Mouse (Mus musculus) neutrophil, adult 5-6 weeks (primary cell): Measurements from ENCODE around the gene Pip5k1a. TPM values are rescaled to one million over a fixed set of nuclear protein-coding genes. Genes with fewer than 3 reads are reported as not detected.
"Not testable (repeated sequence)": the region's sequence is repeated elsewhere in the genome, so short reads cannot be mapped to it uniquely, and the experiment has no call there.

Experiments
- ATAC-seq: fragments of 151-379, 151-347 bp; 2 replicates; pipeline ENCODE4 v1.8.0; 2017; ENCODE audit warnings: mild to moderate bottlenecking, moderate TSS enrichment; ENCODE audit not compliant: insufficient number of reproducible peaks, poor library complexity, low FRiP score, severe bottlenecking; ENCODE audit errors: extremely low read depth
- total RNA-seq: library from RNA; stranded (forward); fragments of 200-1000 nt; gene quantifications from 2 replicates; pipeline ENCODE4 v1.2.3, GENCODE M21; 2017

Gene Pip5k1a
- total RNA-seq, 1 experiment from 2014 or later = 26.8 TPM

DNA sequence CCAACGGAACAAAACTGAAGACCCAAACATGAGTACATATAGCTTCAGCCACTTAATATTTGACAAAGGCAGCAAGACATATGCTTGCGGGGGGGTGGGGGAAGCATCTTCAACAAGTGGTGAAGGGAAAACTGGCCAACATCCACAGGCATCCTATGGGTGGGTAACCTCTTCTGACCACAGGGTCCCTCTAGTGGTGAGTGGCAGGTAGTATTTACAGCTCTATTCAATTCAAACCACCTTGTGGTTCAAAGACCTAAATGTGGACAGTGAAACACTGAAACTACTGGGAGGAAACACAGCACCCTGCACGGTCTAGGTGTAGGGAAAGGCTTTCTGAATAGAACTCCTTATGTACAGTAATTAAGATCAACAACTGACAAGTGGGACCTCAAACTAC lies 53.0 kb downstream of the Pip5k1a start:
- ATAC-seq = peak; percentile 81

DNA sequence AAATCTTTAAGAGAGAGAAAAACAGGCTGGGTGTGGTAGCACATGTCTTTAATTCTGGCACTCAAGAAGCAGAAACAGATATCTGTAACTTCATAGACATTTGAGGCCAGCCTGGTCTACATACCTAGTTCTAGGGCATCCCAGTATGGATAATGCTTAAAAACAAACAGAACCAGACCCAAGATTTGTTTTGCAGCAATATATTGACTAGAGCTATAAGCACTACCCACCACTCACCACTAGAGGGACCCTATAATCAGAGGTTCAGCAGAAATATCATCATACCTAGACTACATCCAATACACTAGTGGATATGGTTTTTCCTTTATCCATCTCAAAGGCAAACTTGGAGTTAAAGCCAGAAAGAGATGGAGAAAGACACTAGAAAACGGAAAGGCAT lies 53.8 kb downstream of the Pip5k1a start:
- ATAC-seq = peak; percentile 79

DNA sequence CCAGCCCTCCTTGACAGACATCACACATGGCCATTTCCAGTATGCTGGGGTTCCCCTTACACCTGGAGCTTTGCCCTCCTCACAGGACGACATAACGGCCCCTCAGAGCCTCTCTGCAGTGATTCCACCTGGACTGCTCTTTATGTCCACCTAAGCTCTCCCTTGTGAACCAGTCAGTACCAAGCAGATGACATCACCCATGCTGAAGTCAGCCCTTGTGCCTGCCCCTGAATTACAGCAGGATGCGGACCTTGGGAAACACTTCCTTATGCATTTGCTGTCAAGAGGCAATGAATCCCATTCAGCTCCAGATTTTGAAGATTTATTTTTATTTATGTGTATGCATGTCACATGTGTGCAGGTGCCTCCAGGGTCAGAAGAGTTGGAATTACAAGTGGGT lies 58.8 kb downstream of the Pip5k1a start:
- ATAC-seq = no peak

DNA sequence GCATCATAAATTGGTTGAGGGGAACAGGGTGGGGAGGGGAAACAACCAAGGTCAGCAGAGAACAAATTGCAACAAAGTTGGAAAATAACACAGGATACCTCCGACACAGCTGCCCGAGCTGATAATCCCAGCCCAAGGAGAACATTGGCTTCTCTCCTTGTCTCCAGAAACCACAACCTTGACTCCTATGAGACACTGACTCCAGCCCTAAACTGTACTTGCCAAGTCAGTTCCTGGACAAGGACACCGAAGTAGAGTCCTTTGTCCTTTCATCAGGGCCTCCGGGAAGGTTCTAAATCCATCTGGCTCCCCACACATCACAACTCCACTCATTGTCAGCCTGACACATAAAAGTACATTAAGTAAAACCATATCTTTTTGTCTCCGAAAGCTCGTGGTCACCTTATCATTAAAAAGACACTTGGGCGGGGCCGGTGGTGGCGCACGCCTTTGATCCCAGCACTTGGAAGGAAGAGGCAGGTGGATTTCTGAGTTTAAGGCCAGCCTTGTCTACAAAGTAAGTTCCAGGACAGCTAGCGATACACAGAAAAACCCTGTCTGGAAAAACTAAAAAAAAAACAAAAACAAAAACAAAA lies 60.2 kb downstream of the Pip5k1a start:
- no peak for ATAC-seq

DNA sequence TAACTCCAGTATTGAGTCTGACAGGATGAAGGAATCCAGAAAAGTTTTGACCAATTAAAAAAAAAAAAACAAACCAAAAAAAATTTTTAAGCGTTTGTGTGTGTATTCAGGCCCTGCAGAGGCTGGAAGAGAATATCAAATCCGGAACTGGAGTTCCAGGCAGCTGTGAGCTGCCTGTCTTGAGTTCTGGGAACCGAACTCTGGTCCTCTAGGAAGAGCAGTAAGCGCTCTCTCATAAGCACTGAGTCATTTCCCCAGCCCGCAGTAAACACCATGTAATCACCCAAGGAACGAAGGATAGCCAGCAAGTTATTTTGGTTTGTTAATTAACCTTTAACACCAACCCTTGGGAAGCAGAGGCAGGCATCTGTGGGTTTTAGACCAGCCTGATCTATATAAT lies 63.5 kb downstream of the Pip5k1a start:
- ATAC-seq = no peak

DNA sequence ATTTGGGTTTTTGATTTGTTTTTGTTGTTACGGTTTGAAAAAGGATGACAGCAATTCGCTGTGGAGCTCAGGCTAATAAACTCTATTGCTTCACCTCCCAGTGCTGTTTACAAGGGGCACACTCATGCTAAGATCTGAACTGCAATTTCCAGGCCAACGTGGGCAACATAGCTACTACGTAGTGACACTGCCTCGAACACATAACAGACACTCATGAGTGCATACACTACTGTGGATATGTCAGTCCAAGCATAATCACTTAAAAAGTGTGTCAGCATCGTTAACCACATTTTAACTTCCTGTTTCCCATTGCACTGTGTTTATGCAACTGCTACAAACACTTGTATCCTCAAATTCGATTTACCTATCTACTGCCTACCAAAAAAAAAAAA lies 63.9 kb downstream of the Pip5k1a start:
- ATAC-seq = peak; percentile 68

DNA sequence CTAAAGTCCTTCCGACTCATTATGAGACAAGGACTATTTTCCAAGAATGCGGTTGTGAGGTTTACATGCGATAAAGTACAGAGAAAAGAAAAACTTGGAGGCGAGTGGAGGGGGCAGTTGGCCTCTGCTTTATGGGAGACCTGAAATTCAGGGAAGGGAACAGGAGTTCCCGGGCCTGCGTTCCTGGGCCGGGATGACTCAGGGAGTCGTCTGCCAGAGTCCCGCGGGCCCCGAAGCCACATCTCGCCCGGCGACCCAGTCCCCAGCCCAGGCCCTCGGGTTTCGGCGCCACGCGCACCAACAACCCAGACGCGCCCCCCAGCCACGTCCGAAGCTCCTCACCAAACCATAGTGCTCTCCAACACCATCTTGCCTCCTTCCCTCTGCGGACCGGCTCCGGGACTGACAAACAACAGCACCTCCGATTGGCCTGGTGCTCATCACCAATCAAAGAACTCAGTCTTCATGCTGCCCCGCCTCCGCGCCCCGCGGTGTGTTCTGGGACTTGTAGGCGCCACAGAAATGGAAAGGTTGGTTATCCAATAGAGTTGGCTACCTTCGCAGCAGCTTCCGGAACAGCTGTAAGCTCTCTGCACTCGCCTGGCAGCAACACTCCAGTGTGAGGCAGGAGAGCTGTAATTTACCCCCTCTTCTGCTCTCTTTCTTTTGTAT lies 64.4 kb downstream of the Pip5k1a start, which contains the start of gene Psmd4:
Psmd4 (minus strand) TSS at position 449 of the 672 bp plus-strand sequence.
- ATAC-seq = peak; percentile 99

DNA sequence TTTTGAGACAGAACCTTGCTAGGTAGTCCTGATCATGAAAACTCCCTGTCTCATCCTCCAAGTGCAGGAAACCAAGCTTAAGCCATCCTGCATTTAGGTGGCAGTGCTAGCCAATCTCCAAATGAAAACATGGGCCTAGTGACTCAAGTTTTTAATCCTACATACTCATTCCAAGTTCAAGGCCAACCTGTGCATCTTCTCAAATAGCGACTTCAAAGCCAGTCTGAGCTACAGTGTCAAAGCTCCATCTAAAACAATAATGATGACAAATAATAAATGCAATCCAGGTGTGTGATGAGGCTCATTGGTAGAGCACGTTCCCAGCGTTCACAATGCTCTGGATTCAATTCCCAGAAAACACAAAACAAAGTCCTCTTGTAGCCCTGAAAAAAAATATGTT lies 65.1 kb downstream of the Pip5k1a start:
- ATAC-seq = no peak

DNA sequence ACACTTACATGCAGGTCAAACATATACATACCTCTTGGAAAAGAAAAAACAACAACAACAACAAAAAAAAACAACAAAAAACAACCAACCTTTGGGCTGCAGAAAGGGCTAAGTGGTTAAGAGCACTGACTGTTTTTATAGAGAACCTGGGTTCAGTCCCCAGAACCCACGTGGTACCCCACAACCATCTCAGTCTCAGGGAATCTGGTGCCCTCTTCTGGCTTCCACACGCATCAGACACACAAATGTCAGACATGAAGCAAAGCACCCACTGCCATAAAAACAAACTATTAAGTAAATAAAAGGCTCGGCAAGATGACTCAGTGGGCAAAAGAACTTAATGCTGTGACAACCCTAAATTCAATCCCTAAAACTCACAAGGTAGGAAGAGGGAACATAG lies 76.8 kb downstream of the Pip5k1a start:
- ATAC-seq = no peak

DNA sequence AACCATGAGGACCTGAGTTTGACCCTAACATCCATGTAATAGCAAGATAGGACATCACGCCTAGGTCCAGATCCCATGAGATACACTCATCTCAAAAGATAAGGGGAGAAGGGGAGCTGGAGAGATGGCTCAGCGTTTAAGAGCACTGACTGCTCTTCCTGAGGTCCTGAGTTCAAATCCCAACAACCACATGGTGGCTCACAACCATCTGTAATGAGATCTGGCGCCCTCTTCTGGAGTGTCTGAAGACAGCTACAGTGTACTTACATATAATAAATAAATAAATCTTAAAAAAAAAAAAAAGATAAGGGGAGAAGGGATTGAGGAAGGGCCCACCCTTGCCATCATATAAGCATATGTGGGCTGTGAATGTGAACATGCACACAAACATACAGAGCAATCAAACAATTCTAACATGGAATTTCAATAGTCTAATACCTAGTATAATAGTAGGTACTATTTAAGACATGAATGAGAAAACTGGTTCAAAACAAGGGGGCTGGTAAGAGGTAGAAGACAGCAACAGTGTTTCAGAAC lies 77.4 kb downstream of the Pip5k1a start:
- ATAC-seq = not testable (repeated sequence)

DNA sequence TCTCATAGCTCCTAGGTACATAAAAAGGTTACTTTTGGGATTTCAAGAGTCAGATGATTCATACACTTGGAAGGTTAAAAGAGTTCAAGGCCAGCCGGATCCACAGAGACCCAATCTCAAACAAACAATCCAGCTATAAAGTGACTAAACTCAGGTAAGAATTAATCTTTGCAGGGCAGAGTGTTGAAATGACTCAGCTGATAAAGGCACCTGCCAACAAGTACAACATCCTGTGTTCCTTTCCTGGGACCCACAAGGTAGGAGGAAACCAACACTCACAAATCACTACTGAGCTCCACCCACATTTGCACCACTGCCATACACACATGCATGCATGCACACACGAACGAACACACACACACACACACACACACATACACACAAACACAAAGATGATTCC lies 78.1 kb downstream of the Pip5k1a start:
- ATAC-seq = no peak

DNA sequence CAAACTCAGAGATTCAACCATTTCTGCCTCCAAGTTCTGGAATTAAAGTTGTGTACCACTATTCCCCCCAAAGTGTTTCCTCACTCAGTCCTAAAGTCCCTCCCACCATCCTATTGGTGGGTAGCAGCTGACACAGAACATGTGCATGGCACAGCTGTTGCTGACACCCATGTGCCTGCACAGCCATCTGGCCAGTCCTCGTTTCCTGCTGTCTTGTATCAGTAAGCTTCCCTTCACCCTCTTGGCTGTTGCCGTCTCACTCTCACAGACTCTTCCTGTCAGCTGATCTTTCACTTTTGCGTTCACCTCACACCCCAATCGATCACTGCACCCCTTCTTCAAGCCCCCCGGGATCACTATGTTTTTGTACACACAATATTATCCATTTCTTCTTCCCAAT lies 79.0 kb downstream of the Pip5k1a start:
- ATAC-seq = peak; percentile 46; the same call in 1 of the 2 replicates

DNA sequence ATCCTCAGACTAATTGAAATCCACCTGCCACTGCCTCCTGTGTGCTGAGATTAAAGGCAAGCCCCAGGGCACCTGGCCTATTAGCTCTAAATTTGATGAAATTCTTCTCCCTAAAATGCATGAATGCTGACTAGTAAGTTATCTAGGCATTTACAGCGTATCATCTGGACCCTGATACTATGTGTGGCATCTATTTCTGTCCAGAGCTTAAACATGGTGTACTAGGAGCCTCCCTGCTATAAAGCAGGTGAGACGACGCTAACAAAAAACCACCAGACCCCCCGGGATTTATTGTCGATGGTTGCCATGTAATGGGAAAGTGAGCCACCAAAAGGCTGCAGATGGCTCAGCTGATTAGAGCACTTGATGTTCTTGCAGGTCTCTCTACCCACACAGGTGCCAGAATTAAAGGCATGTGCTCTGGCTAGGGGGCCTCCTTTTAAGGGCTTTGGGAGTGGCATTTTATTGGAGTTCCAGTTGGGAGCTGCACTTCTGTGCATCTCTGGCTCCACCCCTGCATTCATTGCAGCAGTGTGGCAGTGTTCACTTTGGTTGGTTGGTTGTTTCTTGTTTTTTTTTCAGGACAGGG lies 79.6 kb downstream of the Pip5k1a start:
- no peak for ATAC-seq

DNA sequence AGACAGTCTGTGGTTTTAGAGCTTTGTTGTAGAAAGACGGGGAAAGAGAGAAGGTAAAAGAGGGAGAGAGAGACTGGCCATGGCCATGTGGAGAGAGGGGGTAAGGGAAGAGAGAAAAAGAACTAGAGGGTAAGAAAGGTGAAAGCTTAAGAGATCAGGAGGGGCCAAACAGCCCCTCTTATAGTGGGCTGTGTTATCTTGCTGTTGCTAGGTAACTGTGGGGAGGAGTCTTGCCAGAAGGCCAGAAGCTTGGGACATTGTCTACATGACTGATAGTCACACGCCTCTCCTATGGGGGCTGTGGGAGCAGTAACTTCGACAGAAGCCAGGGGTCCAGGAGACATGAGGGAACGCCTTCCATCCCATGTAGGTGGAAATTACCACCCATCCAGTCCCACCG lies 81.5 kb downstream of the Pip5k1a start:
- ATAC-seq = no peak

DNA sequence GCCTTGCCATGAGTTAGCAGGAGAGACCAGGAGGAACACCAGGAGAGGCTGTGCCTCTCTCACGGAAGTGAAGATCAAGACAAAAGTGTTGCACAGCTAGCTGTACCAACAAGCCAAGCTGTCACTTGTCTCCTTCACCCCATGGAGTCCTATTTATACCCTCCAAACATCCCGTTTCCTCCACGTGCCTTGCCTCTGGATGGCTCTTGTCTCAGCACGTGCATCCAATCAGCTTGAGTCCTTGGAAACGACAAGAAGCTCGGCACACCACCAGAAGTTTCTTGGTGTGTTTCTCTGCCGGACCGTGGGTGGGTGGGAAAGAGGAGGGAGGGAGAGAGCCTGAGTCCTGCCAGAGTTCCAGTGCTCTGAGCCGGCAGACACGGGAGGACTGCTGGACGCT lies 82.2 kb downstream of the Pip5k1a start:
- no peak for ATAC-seq

DNA sequence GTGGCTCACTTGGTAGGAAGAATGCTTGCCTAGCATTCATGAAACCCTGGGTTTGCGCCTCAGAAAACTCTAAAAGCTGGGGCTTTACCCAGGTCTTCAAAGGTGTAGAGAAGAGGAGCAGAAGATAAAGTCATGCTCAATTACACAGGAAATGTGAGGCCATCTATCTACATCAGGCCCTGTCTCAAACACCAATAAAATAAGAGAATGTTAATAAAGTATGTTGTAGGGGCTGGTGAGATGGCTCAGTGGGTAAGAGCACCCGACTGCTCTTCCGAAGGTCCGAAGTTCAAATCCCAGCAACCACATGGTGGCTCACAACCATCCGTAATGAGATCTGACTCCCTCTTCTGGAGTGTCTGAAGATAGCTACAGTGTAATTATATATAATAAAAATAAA lies 85.8 kb downstream of the Pip5k1a start:
- not testable (repeated sequence) for ATAC-seq

DNA sequence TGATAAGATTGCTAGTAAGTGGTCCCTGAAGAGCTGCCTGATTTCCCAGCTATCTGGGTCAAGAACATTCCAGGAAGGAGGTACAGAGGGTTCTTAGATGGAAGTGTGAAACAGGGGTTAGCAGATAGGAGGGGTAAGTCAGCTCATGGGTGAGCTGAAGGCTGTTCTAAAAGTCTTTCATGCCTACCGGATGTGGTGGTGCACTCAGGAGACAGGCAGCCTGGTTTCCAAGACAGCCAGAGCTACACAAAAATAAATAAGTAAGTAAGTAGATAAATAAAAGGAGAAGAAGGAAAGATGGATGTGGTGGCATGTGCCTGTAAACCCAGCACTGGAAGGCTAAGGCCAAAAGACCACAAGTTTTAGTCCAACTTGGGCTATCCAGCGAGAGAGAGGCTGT lies 88.0 kb downstream of the Pip5k1a start:
- no peak for ATAC-seq

DNA sequence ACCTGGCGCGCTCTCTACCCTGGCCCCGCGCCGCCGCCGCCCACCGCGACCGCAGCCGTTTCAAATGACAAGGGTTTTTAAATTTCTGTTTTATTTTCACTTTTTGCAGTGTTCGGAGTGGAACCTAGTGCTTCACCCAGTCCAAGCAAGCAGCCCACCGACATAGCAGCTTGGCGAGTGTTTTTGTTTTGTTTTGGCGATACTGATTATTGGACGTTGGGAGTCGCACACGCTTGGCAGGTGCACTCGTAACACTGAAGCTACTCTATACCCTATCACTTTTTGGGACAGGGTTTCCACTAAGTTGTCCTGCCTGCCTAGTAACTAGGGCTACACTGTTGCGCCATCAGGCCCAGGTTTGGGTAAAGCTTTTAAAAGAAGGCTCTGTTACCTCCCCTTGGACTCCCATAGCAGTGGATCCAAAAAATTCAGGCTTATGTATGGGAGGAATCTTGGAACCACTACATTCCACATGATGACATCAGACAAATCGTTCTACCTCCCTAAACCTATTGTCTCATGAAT lies 90.1 kb downstream of the Pip5k1a start:
- no peak for ATAC-seq

DNA sequence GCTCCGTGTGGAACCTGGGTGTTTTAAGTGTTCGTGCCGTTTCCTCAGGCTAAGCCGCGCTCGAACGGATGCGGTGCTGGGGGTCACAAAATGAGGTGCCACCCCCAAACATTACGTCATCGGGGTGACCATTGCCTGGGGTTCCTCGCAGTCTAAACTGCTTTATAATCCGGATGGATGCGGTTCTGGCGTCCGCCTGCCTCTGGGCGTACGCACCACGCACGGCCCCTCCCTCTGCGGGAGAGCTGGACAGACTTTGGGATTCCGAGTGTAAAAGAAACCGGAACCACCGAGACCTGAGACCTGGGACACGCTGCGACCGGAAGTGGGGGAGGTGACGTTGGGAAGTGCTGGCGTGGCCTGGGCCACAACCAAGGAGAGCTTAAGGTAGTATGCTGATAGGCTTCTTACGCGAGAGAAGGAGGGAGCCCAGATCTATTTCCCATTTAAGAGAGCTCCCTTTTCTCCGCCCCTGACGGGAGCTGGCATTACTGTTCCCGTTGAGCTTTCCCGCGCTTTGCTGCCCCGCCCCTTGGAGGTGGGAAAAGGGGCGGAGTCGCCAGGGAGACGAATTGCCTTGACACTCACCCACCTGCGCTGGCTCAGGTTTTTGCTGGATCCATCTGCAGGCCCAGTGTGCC lies 90.7 kb downstream of the Pip5k1a start:
- peak; percentile 55 for ATAC-seq
